Mouse (Mus musculus) intestine, postnatal 0 days (tissue): ENCODE results near the gene Mlxipl. TPM values are rescaled to one million over a fixed set of nuclear protein-coding genes. Genes with fewer than 3 reads are reported as not detected.

Source experiments
- ATAC-seq: fragments of 200-750 bp; cut with Nextera tagmentation; 2 replicates; pipeline ENCODE4 v1.8.0; 2017; ENCODE audit warnings: mild to moderate bottlenecking, moderate TSS enrichment, moderate library complexity
- H3K27ac ChIP-seq: fragments of 300-500 bp; sonication (generic); 2 replicates; pipeline ENCODE4 v1.5.1; 2014; ENCODE audit warnings: mild to moderate bottlenecking, low read depth, low read length, moderate library complexity
- H3K27me3 ChIP-seq: fragments of 300-500 bp; sonication (generic); replicated peaks from 2 replicates; pipeline ENCODE4 v1.6.1; 2014; ENCODE audit warnings: low read length, mixed read lengths; ENCODE audit not compliant: control insufficient read depth, insufficient read depth
- H3K36me3 ChIP-seq: fragments of 300-500 bp; sonication (generic); 2 replicates; pipeline ENCODE4 v1.6.1; 2014; ENCODE audit warnings: mild to moderate bottlenecking, moderate library complexity; ENCODE audit not compliant: control insufficient read depth, insufficient read depth
- H3K4me1 ChIP-seq: fragments of 300-500 bp; sonication (generic); replicated peaks from 2 replicates; pipeline ENCODE4 v1.6.1; 2014; ENCODE audit warnings: antibody characterized with exemption, low read length, mixed read lengths; ENCODE audit not compliant: control insufficient read depth, insufficient read depth
- H3K4me2 ChIP-seq: fragments of 300-500 bp; sonication (generic); replicated peaks from 2 replicates; pipeline ENCODE4 v1.6.1; 2014; ENCODE audit warnings: low read depth, mild to moderate bottlenecking, moderate library complexity
- H3K4me3 ChIP-seq: fragments of 300-500 bp; sonication (generic); 2 replicates; pipeline ENCODE4 v1.5.1; 2014; ENCODE audit warnings: low read depth, low read length
- H3K9ac ChIP-seq: fragments of 300-500 bp; sonication (generic); 2 replicates; pipeline ENCODE4 v1.6.1; 2014; ENCODE audit warnings: mild to moderate bottlenecking, low read depth, low read length
- H3K9me3 ChIP-seq: fragments of 300-500 bp; sonication (generic); 2 replicates; pipeline ENCODE4 v1.6.1; 2016; ENCODE audit warnings: mixed run types; ENCODE audit not compliant: control insufficient read depth
- CTCF ChIP-seq: sonication (generic); IDR thresholded peaks from 2 replicates; pipeline ENCODE4 v1.5.1; 2016; ENCODE audit warnings: low read depth, mild to moderate bottlenecking, control low read depth, antibody characterized with exemption, moderate library complexity
- WGBS: fragments of 180-500 bp; shearing (Covaris S2); extraction: QIAGEN DNeasy Blood & Tissue Kit; methylation state at CpG from one replicate; pipeline ENCODE4 v1.1.7; 2014; 5-methylcytosine and 5-hydroxymethylcytosine counted together
- polyA plus RNA-seq: library from polyadenylated mRNA; unstranded; fragments of >200 nt; fragmentation: Nextera tagmentation; extraction: Ambion mirVana; gene quantifications from 2 replicates; pipeline ENCODE4 v1.2.1, GENCODE M21; 2015

Mlxipl gene
- polyA plus RNA-seq, 1 experiment from 2014 or later: 13.7 TPM

- no peak for ATAC-seq
Measured at GRCm38 (mm10) chr5:135181776-135182175, 92.1 kb downstream of the Mlxipl start.

GRCm38 (mm10) chr5:135183131-135183861 lies 93.6 kb downstream of the Mlxipl start:
- Histone ChIP-seq H3K4me2 (no peak overlapping the region), H3K9ac (no peak overlapping the region), H3K9me3 (no peaks in the 10 kb centered on the region), H3K36me3 (peaks cover 41% of the 10 kb centered on the region), H3K27ac (peak overlapping the region; percentile 35), H3K4me1 (no peaks in the 10 kb centered on the region), H3K27me3 (no peaks in the 10 kb centered on the region), H3K4me3 (no peak overlapping the region)
- ATAC-seq: no peak
- 40% methylated on average over 8 of the region's 8 CpGs for WGBS
- peak; percentile 36; the same call in 1 of the 2 replicates for TF ChIP-seq CTCF

More at GRCm38 (mm10) chr5:135181776-135182175, 92.1 kb downstream of the Mlxipl start:
- H3K4me1 ChIP-seq: no peaks in the 10 kb centered on the region
- no peaks in the 10 kb centered on the region for H3K9me3 ChIP-seq
- no peak overlapping the region for H3K27ac ChIP-seq
- H3K4me3 ChIP-seq: no peak overlapping the region
- H3K9ac ChIP-seq: no peak overlapping the region
- TF ChIP-seq CTCF: no peak
- 87% methylated on average over 6 of the region's 6 CpGs for WGBS
- no peaks in the 10 kb centered on the region for H3K27me3 ChIP-seq
- H3K36me3 ChIP-seq: peaks cover 54% of the 10 kb centered on the region
- H3K4me2 ChIP-seq: no peak overlapping the region

DNA sequence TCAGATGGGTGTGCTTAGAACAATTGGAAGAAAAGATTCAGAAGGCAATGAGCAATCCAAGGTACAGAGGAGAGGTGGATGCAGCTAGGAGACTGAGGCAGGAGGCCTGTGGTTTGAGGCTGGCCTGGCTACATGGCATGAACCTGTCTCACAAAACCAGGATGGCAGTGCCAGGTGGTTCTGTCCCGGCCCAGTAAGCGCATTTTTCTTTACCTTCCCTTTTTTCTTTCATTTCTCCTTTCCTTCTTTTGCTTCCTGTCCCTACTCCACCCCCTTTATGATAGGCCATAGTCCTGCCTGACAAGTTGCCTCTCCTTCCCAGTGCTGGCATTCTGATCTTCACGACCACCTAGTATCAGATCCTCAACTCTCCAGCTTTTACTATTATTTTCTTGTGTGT lies 95.3 kb downstream of the Mlxipl start:
- WGBS: 75% methylated on average over 3 of the region's 3 CpGs
- no peak overlapping the region for H3K9ac ChIP-seq
- H3K27ac ChIP-seq: no peak overlapping the region
- no peak for ATAC-seq
- no peak overlapping the region for H3K4me3 ChIP-seq
- peaks cover 24% of the 10 kb centered on the region for H3K36me3 ChIP-seq
- no peak for TF ChIP-seq CTCF
- peaks cover 6% of the 10 kb centered on the region; the same call in 1 of the 2 replicates for H3K4me1 ChIP-seq
- H3K27me3 ChIP-seq: no peaks in the 10 kb centered on the region
- H3K9me3 ChIP-seq: no peaks in the 10 kb centered on the region
- no peak overlapping the region for H3K4me2 ChIP-seq

GRCm38 (mm10) chr5:135185596-135185995 lies 95.9 kb downstream of the Mlxipl start:
- no peak for ATAC-seq
- no peaks in the 10 kb centered on the region for H3K9me3 ChIP-seq
- H3K4me2 ChIP-seq: no peak overlapping the region
- H3K27ac ChIP-seq: no peak overlapping the region
- no peak overlapping the region for H3K9ac ChIP-seq
- peaks cover 6% of the 10 kb centered on the region; the same call in 1 of the 2 replicates for H3K4me1 ChIP-seq
- H3K4me3 ChIP-seq: no peak overlapping the region
- H3K36me3 ChIP-seq: peaks cover 19% of the 10 kb centered on the region
- peak; percentile 58 for TF ChIP-seq CTCF
- no peaks in the 10 kb centered on the region for H3K27me3 ChIP-seq
- 43% methylated on average over 3 of the region's 3 CpGs for WGBS

DNA sequence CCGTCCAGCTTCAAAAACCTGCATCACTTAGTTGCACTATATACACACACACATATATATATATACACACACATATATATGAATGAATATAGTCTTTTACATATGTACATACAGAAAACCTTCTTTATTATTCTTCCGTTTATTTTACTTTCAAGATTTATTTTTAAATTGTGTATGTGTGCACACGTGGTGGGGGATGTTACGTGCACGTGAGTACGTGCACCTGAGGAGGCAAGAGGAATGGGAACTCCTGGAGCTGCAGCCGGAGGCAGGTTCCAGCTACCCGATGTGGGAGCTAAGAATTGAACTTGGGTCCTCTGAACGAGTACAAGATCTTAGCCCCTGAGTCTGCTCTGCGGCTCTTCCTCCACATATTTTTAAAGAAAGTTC lies 96.5 kb downstream of the Mlxipl start:
- Histone ChIP-seq H3K4me2 (peak overlapping the region; percentile 78), H3K4me1 (peaks cover 6% of the 10 kb centered on the region; the same call in 1 of the 2 replicates), H3K4me3 (peak overlapping the region; percentile 100), H3K36me3 (peaks cover 12% of the 10 kb centered on the region), H3K9ac (peak overlapping the region; percentile 46), H3K9me3 (no peaks in the 10 kb centered on the region), H3K27ac (peak overlapping the region; percentile 94), H3K27me3 (no peaks in the 10 kb centered on the region)
- WGBS: 20% methylated on average over 10 of the region's 10 CpGs
- ATAC-seq: no peak
- TF ChIP-seq CTCF: no peak

DNA sequence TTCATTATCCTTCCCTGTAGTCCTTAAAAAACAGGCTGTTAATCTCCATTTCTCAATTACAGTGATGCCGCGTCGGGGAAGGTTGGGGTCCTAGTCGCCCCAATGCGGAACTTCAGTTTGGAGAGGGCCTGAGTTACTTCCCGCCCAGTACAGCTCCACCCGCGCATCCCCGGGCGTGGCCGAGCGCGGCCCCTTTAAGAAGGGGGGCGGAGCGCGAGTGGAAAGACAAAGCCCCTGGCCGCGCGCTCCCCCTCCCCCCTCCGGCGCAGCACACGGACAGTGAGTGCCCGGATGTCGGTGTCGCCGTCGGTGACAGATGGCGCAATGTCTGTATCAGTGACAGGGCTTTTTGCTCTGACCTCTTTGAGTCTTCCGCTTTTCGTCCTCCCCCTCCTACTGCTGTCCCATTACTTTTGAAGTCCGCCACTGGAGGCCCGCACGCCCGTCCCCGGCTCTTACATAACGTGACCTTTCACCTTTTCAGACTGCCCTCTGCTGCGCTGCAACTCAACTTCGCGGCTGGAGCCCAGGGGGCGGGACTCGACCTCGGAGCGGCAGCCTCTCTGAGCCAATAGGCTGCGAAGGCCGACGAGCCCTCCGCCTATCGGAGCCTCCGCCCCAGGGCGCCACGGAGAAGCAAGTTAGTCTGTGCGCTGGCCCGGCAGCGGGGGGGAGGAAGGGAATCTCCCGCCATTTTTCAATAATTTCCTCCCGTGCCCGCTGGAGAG lies 97.1 kb downstream of the Mlxipl start, which contains the start of gene Baz1b:
Gene Baz1b (plus strand): TSS at position 644 of the 728 bp plus-strand sequence.
- Histone ChIP-seq H3K9me3 (no peaks in the 10 kb centered on the region), H3K36me3 (peaks cover 7% of the 10 kb centered on the region), H3K9ac (peak within 1 kb of the TSS; percentile 94), H3K27ac (peak within 1 kb of the TSS; percentile 94), H3K4me1 (peaks cover 6% of the 10 kb centered on the region; the same call in 1 of the 2 replicates), H3K4me2 (peak within 1 kb of the TSS; percentile 78), H3K27me3 (no peaks in the 10 kb centered on the region), H3K4me3 (peak within 1 kb of the TSS; percentile 100)
- ATAC-seq: peak; percentile 97
- TF ChIP-seq CTCF: no peak
- WGBS: under 1% methylated on average over 57 of the region's 57 CpGs
